Mouse (Mus musculus) spleen, postnatal 10 days (tissue): ENCODE data around the gene Melk.

Experiments used
- DNase-seq, 2 experiments: peaks; one replicate each; pipeline ENCODE4 v3.0.0; 2021 to 2022; ENCODE audit warnings: low spot score in 2 of 2

The Melk gene

GRCm38 (mm10) chr4:44300781-44301750 lies at the start of gene Melk:
Melk (plus strand) TSS chr4:44300876.
- peak; percentile 82 to 92 for DNase-seq

- no peak for DNase-seq
Observed at GRCm38 (mm10) chr4:44251521-44251920, 49.2 kb upstream of the Melk start.

- no peak for DNase-seq
Observed at GRCm38 (mm10) chr4:44251966-44252916, 48.4 kb upstream of the Melk start.

GRCm38 (mm10) chr4:44253191-44253590 lies 47.5 kb upstream of the Melk start:
- no peak for DNase-seq

GRCm38 (mm10) chr4:44254579-44254978 lies 46.1 kb upstream of the Melk start:
- no peak for DNase-seq

GRCm38 (mm10) chr4:44259126-44259525 lies 41.5 kb upstream of the Melk start:
- no peak for DNase-seq

GRCm38 (mm10) chr4:44260244-44260643 lies 40.4 kb upstream of the Melk start:
- peak; percentile 20 to 75 for DNase-seq

- DNase-seq: no peak
Observed at GRCm38 (mm10) chr4:44265500-44265899, 35.2 kb upstream of the Melk start.

GRCm38 (mm10) chr4:44267437-44267836 lies 33.2 kb upstream of the Melk start:
- no peak for DNase-seq

GRCm38 (mm10) chr4:44269376-44269817 lies 31.3 kb upstream of the Melk start:
- DNase-seq: no peak

GRCm38 (mm10) chr4:44271134-44271533 lies 29.5 kb upstream of the Melk start:
- DNase-seq: peak in 1 of 2 experiments; percentile 16

GRCm38 (mm10) chr4:44281597-44282265 lies 18.9 kb upstream of the Melk start:
- DNase-seq: no peak

- DNase-seq: peak in 1 of 2 experiments; percentile 14
Observed at GRCm38 (mm10) chr4:44292534-44292933, 8.1 kb upstream of the Melk start.

- no peak for DNase-seq
Observed at GRCm38 (mm10) chr4:44295837-44296236, 4.8 kb upstream of the Melk start.

- DNase-seq: no peak
Observed at GRCm38 (mm10) chr4:44306585-44306984, 5.9 kb downstream of the Melk start.

GRCm38 (mm10) chr4:44310429-44310828 lies 9.8 kb downstream of the Melk start:
- no peak for DNase-seq

- no peak for DNase-seq
Observed at GRCm38 (mm10) chr4:44310911-44311310, 10.2 kb downstream of the Melk start.

- no peak for DNase-seq
Observed at GRCm38 (mm10) chr4:44316270-44316809, 15.7 kb downstream of the Melk start.

- DNase-seq: no peak
Observed at GRCm38 (mm10) chr4:44320448-44320847, 19.8 kb downstream of the Melk start.

- no peak for DNase-seq
Observed at GRCm38 (mm10) chr4:44322124-44322523, 21.4 kb downstream of the Melk start.

- no peak for DNase-seq
Observed at GRCm38 (mm10) chr4:44325453-44325852, 24.8 kb downstream of the Melk start.
